Mouse (Mus musculus) lung, postnatal 0 days (tissue): ENCODE data around the gene Gpr84.

Experiments used
- CTCF ChIP-seq: IDR thresholded peaks from 2 replicates; pipeline ENCODE4 v1.5.1; 2016; ENCODE audit warnings: antibody characterized with exemption, mild to moderate bottlenecking
- EP300 ChIP-seq: IDR thresholded peaks from 2 replicates; pipeline ENCODE4 v1.6.1; 2016; ENCODE audit warnings: antibody characterized with exemption, mild to moderate bottlenecking, control low read depth

GRCm38 (mm10) chr15:103343556-103343955, 33.1 kb upstream of the Gpr84 start:
- TF ChIP-seq CTCF (peak; percentile 23; the same call in 1 of the 2 replicates), EP300 (no peak)
